Mouse (Mus musculus): ENCODE results near the gene Sema5b.
"Not testable (repeated sequence)": the region's sequence is repeated elsewhere in the genome, so short reads cannot be mapped to it uniquely, and the experiment has no call there.

Gene Sema5b

DNA sequence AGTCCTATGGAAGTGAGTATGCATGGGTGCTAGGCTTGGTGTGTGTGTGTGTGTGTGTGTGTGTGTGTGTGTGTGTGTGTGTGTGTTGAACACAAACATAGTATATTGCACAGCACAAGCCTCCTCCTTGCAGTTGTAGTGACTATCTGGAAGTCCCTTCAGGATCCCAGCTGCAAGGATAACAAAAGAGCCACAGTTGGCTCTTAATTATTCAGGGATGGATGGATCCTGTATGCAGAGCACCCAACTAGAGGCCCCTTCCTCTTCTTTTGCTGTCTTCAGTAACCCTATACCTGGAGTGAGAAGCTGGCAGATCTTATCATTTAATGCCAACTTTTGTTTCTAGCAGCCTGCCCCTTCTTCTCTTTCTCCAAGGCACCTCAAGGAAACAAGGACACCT, 7.0 kb downstream of the Sema5b start:
- in situ Hi-C loops (cut with MboI; ENCODE audit: low sequenced_read_pairs): no loop called here

DNA sequence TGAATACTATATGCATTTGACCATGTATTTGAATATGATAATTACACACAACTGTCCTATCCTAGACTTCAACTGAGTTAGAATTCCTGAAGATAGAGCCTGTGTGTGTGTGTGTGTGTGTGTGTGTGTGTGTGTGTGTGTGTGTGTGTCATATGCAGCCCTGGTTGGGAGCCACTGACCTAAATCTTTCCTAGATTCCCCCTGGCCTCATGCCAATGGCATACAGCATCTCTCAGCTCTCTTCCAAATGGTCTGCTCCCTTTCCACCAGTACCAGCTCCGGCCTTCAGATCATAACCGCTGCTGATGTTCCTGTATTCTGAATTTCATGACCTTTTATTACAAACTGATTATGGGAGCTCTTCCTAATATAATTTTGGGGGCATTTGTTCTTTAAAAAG, 8.4 kb downstream of the Sema5b start:
- in situ Hi-C loops (cut with MboI; ENCODE audit: low sequenced_read_pairs): no loop called here

DNA sequence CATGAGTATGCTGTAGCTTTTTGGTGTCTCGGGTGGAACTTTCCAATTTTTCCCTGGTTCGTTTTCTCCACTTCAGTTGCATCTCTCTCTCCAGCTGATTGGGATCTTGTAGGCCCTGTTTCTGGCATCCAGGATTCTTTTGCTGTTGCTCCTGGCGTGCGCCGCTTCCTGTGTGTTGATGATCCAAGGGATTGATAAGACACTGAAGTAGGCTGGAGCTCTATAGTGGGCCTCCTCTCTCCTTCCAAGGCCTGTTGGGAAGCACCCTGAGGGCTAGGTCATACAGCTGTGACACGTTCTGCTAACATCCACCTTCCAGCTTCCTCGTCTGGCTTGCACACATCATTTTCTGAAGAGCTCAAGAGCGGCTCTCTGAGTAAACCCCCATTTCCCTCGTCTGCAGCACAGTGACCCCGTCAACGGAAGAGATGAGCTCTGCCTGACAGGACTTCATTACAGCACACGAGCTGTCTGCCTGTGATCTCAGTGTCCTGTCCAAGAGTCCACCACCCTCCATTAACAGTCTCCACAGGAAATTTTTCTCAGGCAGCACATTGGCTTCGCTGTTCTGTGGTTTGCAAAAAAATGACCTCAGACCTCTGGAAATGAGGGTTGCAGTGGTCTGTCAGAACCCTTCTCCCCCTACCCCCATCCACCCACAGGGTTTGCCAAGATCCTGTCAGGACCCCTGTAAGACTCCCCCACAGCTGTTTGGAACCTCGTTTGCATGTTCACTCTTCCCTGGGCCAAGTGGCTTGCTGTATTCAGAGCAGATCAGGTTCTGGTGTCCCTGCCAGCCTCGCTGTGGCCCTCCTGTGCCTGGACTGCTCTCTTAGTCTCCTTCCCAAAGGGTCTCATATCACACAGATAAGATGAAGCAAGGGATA, 14.9 kb downstream of the Sema5b start:
- in situ Hi-C loops (cut with MboI; ENCODE audit: low sequenced_read_pairs): no loop called here

- in situ Hi-C loops (cut with MboI; ENCODE audit: low sequenced_read_pairs): no loop called here
Observed at GRCm38 (mm10) chr16:35557038-35557437, 16.1 kb downstream of the Sema5b start.

- in situ Hi-C loops (cut with MboI; ENCODE audit: low sequenced_read_pairs): no loop called here
Observed at GRCm38 (mm10) chr16:35561541-35561940, 20.6 kb downstream of the Sema5b start.

GRCm38 (mm10) chr16:35564246-35564905, 23.4 kb downstream of the Sema5b start:
- in situ Hi-C loops (cut with MboI; ENCODE audit: low sequenced_read_pairs): no loop called here

DNA sequence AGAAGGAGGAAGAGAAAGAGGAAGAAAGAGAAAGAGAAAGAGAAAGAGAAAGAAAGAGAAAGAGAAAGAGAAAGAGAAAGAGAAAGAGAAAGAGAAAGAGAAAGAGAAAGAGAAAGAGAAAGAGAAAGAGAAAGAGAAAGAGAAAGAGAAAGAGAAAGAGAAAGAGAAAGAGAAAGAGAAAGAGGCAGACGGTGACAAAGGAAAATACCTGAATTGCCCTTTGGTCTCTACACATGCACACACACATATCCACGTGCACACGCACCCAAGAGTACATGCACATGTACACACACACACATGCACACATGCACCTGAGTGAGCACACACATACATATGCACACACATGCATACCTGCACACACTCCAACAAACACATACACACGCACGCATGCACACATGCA, 24.7 kb downstream of the Sema5b start:
- in situ Hi-C loops (cut with MboI; ENCODE audit: low sequenced_read_pairs): not testable (repeated sequence)

DNA sequence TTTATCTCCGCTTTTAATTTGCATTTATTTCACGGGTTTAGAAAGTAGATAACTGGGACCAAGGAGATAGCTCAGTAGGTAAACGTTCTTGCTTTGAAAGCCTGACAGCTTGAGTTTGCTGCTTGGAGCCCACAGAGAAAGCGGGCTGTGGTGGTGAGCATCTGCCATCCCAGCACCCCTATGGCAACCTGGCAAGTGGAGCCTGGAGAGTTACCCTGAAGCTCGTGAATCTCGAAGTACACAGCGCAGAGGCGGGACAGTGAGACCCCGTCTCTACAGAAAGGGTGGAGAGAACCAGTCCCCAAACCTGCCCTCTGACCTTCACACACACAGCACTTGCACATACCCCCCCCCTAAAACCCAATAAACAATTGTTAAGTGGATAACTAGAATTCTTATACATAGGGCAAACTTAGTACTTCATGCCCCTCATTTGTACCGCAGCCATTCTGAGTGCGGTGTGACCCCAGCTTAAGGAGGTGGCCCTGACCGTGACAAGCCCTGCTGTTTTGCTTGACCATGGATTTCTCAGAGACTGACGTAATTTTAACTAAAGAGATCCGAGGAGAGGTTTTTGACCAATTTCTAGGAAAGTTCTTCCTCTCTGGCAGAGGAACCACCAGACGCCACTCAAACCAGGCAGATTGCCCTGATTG, 27.4 kb downstream of the Sema5b start:
- in situ Hi-C loops (cut with MboI; ENCODE audit: low sequenced_read_pairs): no loop called here

GRCm38 (mm10) chr16:35569347-35569746, 28.4 kb downstream of the Sema5b start:
- in situ Hi-C loops (cut with MboI; ENCODE audit: low sequenced_read_pairs): no loop called here

DNA sequence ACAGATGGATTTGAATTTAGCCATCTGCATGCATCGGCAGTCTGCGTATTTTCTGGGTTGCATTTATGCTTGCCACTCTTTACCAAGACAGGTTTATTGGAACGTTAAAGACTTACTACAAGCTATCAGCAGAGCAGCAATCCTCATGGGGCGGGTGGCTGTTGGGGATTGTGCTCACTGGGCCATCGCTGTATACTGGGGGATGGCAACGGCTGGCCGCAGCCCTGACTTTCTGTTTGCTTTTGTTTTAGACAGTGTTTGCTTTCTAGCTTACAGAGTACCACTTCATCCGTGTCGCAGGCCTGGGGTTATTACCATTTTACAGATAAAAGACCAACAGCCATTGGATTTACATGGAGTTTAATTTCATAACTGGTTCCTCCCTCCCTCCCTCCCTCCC, 28.8 kb downstream of the Sema5b start:
- in situ Hi-C loops (cut with MboI; ENCODE audit: low sequenced_read_pairs): no loop called here

GRCm38 (mm10) chr16:35570627-35571026, 29.7 kb downstream of the Sema5b start:
- in situ Hi-C loops (cut with MboI; ENCODE audit: low sequenced_read_pairs): no loop called here

DNA sequence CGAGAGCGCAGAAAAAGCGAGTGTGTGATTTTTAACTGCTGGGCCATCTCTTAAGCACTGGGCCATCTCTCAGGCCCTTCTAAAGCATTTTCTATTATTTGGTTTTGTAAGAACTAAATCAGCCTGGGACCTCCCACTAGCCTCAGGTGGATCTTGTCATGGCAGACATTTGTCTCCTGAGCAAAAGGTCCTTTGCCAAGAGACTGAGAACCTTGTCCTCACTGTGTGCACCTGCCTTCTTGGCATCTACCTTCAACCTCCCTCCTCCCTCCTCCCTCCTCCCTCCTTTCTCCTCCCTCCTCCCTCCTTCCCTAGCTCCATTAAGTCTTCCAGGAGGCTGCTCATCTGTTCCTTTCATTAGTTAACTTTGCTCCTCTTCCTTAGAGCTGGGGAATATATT, 32.6 kb downstream of the Sema5b start:
- in situ Hi-C loops (cut with MboI; ENCODE audit: low sequenced_read_pairs): no loop called here

- in situ Hi-C loops (cut with MboI; ENCODE audit: low sequenced_read_pairs): no loop called here
Observed at GRCm38 (mm10) chr16:35577181-35577941, 36.4 kb downstream of the Sema5b start.

- in situ Hi-C loops (cut with MboI; ENCODE audit: low sequenced_read_pairs): no loop called here
Observed at GRCm38 (mm10) chr16:35581299-35581698, 40.4 kb downstream of the Sema5b start.

- in situ Hi-C loops (cut with MboI; ENCODE audit: low sequenced_read_pairs): no loop called here
Observed at GRCm38 (mm10) chr16:35583551-35584080, 42.7 kb downstream of the Sema5b start.

- in situ Hi-C loops (cut with MboI; ENCODE audit: low sequenced_read_pairs): no loop called here
Observed at GRCm38 (mm10) chr16:35585126-35585694, 44.3 kb downstream of the Sema5b start.

- in situ Hi-C loops (cut with MboI; ENCODE audit: low sequenced_read_pairs): no loop called here
Observed at GRCm38 (mm10) chr16:35587046-35587779, 46.3 kb downstream of the Sema5b start.

GRCm38 (mm10) chr16:35587866-35588465, 47.0 kb downstream of the Sema5b start:
- in situ Hi-C loops (cut with MboI; ENCODE audit: low sequenced_read_pairs): no loop called here

DNA sequence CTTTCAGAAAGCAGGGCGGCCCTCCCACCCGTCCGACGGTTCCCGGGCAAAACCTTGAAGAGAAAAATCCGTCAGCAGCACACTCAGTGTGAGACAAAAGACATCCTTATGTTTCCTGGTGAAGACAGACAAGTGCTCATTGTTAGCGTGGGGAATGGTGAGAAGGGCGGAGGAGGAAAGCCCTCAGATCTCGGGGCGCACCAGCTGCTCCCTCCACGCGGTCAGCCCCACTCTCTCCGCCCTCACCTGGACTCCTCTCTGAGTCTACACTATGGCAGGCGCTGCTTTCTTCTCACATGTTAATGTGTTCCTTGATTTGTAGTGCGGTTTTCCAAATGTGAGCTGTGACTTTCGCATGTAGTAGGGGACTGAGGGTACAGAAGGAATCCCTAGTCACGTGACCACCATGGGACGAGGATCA, 47.8 kb downstream of the Sema5b start:
- in situ Hi-C loops (cut with MboI; ENCODE audit: low sequenced_read_pairs): no loop called here

All from CH12F3 (cell line).